Mouse (Mus musculus): ENCODE results near the gene Ece1. TPM values are rescaled to one million over a fixed set of nuclear protein-coding genes. Genes with fewer than 3 reads are reported as not detected.

Ece1 gene
- polyA plus RNA-seq, 2 experiments: 42.4 to 45.7 TPM

DNA sequence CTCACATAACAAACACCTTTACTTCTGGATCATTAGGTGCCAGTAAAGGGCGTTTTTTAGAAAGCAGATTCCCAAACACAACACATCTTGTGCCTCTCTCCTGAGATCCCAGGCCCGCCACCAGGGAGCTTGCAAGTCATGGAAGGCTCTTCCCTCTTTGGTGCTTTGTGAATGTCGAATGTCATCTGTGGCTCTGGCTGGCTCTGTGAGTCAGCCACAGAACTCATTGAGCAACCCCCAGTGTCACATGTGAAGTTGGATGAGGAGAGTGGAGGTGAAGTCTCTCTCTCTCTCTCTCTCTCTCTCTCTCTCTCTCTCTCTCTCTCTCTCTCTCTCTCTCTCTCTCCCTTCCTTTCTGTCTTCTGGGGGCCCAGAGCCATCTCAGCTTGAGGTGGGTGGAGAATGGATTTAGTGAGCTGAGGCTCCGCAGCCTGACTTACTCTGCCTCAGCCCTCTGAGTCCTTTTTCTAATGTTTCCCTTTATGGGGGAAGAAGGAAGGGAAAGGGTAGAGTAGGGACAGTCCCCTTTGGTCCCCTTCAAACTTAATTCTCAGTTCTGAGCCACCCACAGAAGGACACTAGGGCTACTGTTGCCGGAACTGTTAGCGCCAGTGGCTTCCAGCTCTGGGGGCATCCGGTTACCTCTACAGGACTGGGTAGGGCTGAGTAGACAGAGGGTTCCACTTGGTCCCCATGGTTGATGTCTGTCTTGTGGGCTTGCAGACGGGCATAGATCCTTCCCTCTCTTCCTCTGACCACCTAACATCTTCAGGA is 17.5 kb downstream of the Ece1 start:
- Histone ChIP-seq H3K4me3 (replicated peaks; ENCODE audit: low read length) (no peak overlapping the region), H3K4me1 (ENCODE audit: control insufficient read depth, insufficient read depth, low read length) (peaks cover 33% of the 10 kb centered on the region), H3K27me3 (ENCODE audit: control insufficient read depth, insufficient read depth, low read length) (no peaks in the 10 kb centered on the region), H3K9me3 (ENCODE audit: control insufficient read depth, low read length) (no peaks in the 10 kb centered on the region), H3K9ac (ENCODE audit: low read depth, low read length, severe bottlenecking) (no peak overlapping the region), H3K4me2 (replicated peaks; ENCODE audit: low read depth, low read length, severe bottlenecking) (no peak overlapping the region), H3K36me3 (ENCODE audit: control insufficient read depth, insufficient read depth, low read length) (no peaks in the 10 kb centered on the region), H3K27ac (replicated peaks; ENCODE audit: low read depth, low read length) (0 out of 2 replicates have a peak overlapping the region, but pooled peaks have one; percentile 20)
- DNase-seq (ENCODE audit: low spot score) (no peak), ATAC-seq (ENCODE audit: low FRiP score, low read depth) (no peak)
- WGBS: 83% methylated on average over 8 of the region's 8 CpGs
- no peak for TF ChIP-seq POLR2A (IDR thresholded peaks at IDR 0.05; ENCODE audit: borderline replicate concordance, extremely low read depth, insufficient read depth, insufficient read length)

DNA sequence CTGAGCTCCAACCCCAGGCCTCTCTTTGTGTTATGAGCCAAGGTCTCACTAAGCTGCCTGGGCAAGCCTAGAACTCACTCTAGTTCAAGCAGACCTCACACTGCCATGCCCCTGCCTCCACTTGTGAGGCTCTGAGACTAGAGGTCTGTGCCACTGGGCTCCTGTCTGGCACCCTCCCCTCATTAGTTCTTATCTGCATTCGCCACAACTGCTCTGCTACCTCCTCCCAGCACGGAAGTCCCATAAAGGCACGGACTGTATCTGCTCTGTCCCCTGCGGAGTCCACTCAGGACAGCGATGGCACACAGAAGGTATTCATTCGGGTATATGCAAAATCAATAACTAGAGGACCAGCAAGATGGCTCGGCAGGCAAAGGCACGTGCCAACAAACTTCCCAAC is 19.4 kb downstream of the Ece1 start:
- WGBS: 82% methylated on average over 8 of the region's 8 CpGs
- H3K4me1 ChIP-seq (ENCODE audit: control insufficient read depth, insufficient read depth, low read length): peaks cover 25% of the 10 kb centered on the region
- no peaks in the 10 kb centered on the region for H3K27me3 ChIP-seq (ENCODE audit: control insufficient read depth, insufficient read depth, low read length)
- no peak overlapping the region for H3K4me2 ChIP-seq (replicated peaks; ENCODE audit: low read depth, low read length, severe bottlenecking)
- no peak overlapping the region for H3K9ac ChIP-seq (ENCODE audit: low read depth, low read length, severe bottlenecking)
- no peaks in the 10 kb centered on the region for H3K9me3 ChIP-seq (ENCODE audit: control insufficient read depth, low read length)
- no peaks in the 10 kb centered on the region for H3K36me3 ChIP-seq (ENCODE audit: control insufficient read depth, insufficient read depth, low read length)
- H3K27ac ChIP-seq (replicated peaks; ENCODE audit: low read depth, low read length): no peak overlapping the region
- DNase-seq (ENCODE audit: low spot score): no peak
- no peak for TF ChIP-seq POLR2A (IDR thresholded peaks at IDR 0.05; ENCODE audit: borderline replicate concordance, extremely low read depth, insufficient read depth, insufficient read length)
- no peak for ATAC-seq (ENCODE audit: low FRiP score, low read depth)
- H3K4me3 ChIP-seq (replicated peaks; ENCODE audit: low read length): no peak overlapping the region

DNA sequence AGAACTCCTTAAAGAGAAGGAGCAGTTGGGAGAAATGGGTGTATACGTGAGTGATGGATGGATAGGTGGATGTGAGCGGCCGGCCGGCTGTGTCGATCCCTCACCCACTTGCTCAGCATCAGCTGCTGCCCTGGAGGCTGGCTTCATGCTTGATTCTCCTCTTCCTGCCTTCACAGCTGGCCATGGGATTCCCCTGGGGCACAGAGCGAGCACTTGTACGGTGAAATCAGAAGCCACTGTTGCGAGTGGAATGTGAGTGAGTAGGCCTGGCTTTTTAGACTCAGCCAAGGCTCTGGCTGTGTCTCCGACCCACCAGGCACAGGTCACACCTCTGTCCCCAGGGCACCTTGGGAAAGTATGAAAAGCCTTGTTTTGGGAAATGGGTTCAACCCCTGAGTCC is 20.6 kb downstream of the Ece1 start:
- Histone ChIP-seq H3K4me1 (ENCODE audit: control insufficient read depth, insufficient read depth, low read length) (peaks cover 15% of the 10 kb centered on the region), H3K36me3 (ENCODE audit: control insufficient read depth, insufficient read depth, low read length) (no peaks in the 10 kb centered on the region), H3K9me3 (ENCODE audit: control insufficient read depth, low read length) (no peaks in the 10 kb centered on the region), H3K27ac (replicated peaks; ENCODE audit: low read depth, low read length) (peak overlapping the region; percentile 53; the same call in 1 of the 2 replicates), H3K4me2 (replicated peaks; ENCODE audit: low read depth, low read length, severe bottlenecking) (no peak overlapping the region), H3K4me3 (replicated peaks; ENCODE audit: low read length) (no peak overlapping the region), H3K9ac (ENCODE audit: low read depth, low read length, severe bottlenecking) (peak overlapping the region; percentile 21; the same call in 1 of the 2 replicates), H3K27me3 (ENCODE audit: control insufficient read depth, insufficient read depth, low read length) (no peaks in the 10 kb centered on the region)
- no peak for DNase-seq (ENCODE audit: low spot score)
- ATAC-seq (ENCODE audit: low FRiP score, low read depth): peak; percentile 64; the same call in 1 of the 2 replicates
- WGBS: 42% methylated on average over 9 of the region's 9 CpGs
- no peak for TF ChIP-seq POLR2A (IDR thresholded peaks at IDR 0.05; ENCODE audit: borderline replicate concordance, extremely low read depth, insufficient read depth, insufficient read length)

DNA sequence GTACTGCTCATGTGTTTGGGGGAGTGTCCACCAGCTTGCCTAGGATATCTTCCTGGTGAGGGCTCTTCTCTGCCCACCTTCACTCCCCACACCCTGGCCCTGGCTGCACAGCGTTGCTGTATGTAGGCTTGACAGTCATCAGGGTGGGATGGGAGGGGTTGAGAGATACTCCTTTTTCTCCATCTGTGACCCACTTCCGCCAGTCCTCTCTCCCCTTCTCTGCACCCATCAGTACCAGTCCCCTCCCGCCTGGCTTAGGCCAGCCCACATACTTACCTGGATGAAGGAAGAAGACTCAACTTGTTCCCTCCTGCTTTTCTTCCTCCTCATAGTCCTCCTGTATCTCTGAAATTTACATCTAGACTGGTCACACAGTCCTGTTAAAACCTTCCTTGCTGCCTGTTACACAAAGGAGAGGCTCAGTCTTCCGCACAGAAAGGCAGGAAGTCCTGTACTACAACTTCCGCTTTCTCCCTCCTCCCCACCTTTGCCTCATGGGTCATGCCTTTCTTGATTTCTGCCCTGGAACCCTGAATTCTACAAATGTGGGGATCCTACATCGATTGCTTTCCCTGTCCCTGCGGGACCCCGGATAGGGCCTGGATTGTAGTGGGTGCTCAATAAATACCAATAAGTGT is 21.6 kb downstream of the Ece1 start:
- no peak overlapping the region for H3K4me3 ChIP-seq (replicated peaks; ENCODE audit: low read length)
- peaks cover 11% of the 10 kb centered on the region; the same call in 1 of the 2 replicates for H3K4me1 ChIP-seq (ENCODE audit: control insufficient read depth, insufficient read depth, low read length)
- 0 out of 2 replicates have a peak overlapping the region, but pooled peaks have one; percentile 53 for H3K27ac ChIP-seq (replicated peaks; ENCODE audit: low read depth, low read length)
- WGBS: 81% methylated on average over 8 of the region's 8 CpGs
- no peak overlapping the region for H3K4me2 ChIP-seq (replicated peaks; ENCODE audit: low read depth, low read length, severe bottlenecking)
- no peaks in the 10 kb centered on the region for H3K9me3 ChIP-seq (ENCODE audit: control insufficient read depth, low read length)
- ATAC-seq (ENCODE audit: low FRiP score, low read depth) (no peak; the same call in 1 of the 2 replicates), DNase-seq (ENCODE audit: low spot score) (no peak)
- no peak for TF ChIP-seq POLR2A (IDR thresholded peaks at IDR 0.05; ENCODE audit: borderline replicate concordance, extremely low read depth, insufficient read depth, insufficient read length)
- H3K9ac ChIP-seq (ENCODE audit: low read depth, low read length, severe bottlenecking): no peak overlapping the region
- H3K36me3 ChIP-seq (ENCODE audit: control insufficient read depth, insufficient read depth, low read length): no peaks in the 10 kb centered on the region
- H3K27me3 ChIP-seq (ENCODE audit: control insufficient read depth, insufficient read depth, low read length): no peaks in the 10 kb centered on the region

DNA sequence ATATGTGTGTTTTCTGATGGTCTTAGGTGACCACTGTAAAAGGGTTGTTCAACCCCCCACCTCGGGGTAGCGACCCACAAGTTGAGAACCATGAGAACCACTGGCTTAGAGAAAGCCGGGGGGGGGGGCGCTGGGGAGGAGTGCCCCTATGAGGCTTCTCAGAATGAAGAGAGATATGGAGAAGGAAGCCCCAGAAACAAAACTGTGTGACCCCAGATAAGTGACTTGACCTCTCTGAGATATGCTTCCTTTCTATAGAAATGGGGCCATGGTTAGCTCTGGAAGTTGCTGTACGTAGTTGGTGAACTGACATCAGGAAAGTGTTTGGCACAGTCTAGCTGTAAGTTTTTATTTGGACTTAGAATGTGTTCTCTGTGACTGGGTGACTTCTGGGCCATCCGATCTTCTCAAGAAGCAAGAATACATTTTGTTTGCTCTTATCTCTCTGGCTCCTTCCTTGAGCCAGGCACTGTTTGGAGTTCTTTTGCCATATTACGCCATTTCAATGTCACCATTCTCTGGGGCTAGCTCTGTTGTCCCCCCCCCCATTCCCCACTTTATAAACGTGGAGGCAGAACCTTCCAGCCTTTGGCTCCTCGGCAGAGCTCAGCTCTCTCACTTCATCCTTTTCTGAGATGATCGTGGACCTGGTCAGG is 25.4 kb downstream of the Ece1 start:
- TF ChIP-seq POLR2A (IDR thresholded peaks at IDR 0.05; ENCODE audit: borderline replicate concordance, extremely low read depth, insufficient read depth, insufficient read length): no peak
- H3K27ac ChIP-seq (replicated peaks; ENCODE audit: low read depth, low read length): no peak overlapping the region
- WGBS: 86% methylated on average over 10 of the region's 10 CpGs
- DNase-seq (ENCODE audit: low spot score) (no peak), ATAC-seq (ENCODE audit: low FRiP score, low read depth) (no peak)
- H3K9me3 ChIP-seq (ENCODE audit: control insufficient read depth, low read length): no peaks in the 10 kb centered on the region
- H3K4me2 ChIP-seq (replicated peaks; ENCODE audit: low read depth, low read length, severe bottlenecking): no peak overlapping the region
- peaks cover 23% of the 10 kb centered on the region for H3K4me1 ChIP-seq (ENCODE audit: control insufficient read depth, insufficient read depth, low read length)
- H3K27me3 ChIP-seq (ENCODE audit: control insufficient read depth, insufficient read depth, low read length): no peaks in the 10 kb centered on the region
- no peaks in the 10 kb centered on the region for H3K36me3 ChIP-seq (ENCODE audit: control insufficient read depth, insufficient read depth, low read length)
- H3K9ac ChIP-seq (ENCODE audit: low read depth, low read length, severe bottlenecking): no peak overlapping the region
- H3K4me3 ChIP-seq (replicated peaks; ENCODE audit: low read length): no peak overlapping the region
